Mouse (Mus musculus) heart, adult 2 months (tissue): ENCODE data around the gene Gpx1. TPM values are rescaled to one million over a fixed set of nuclear protein-coding genes. Genes with fewer than 3 reads are reported as not detected.
A peak's percentile ranks its signal among the peaks of the same experiment; 100 is the strongest.

Experiments
- DNase-seq, 2 experiments: peaks; one replicate each; pipeline ENCODE4 v3.0.0; 2021
- H3K27ac ChIP-seq: fragments of 200-600 bp; 2 replicates; pipeline ENCODE4 v1.8.1; 2022
- H3K27me3 ChIP-seq: fragments of 200-500 bp; 2 replicates; pipeline ENCODE4 v1.6.1; 2012; ENCODE audit warnings: mild to moderate bottlenecking, low read length, inconsistent platforms, mixed read lengths; ENCODE audit not compliant: control insufficient read depth, insufficient read depth
- H3K36me3 ChIP-seq: fragments of 200-500 bp; 2 replicates; pipeline ENCODE4 v1.6.1; 2012; ENCODE audit warnings: low read length, inconsistent platforms; ENCODE audit not compliant: control insufficient read depth, insufficient read depth
- H3K4me1 ChIP-seq: fragments of 200-500 bp; 2 replicates; pipeline ENCODE4 v1.6.1; 2011; ENCODE audit warnings: low read length; ENCODE audit not compliant: control insufficient read depth, insufficient read depth
- H3K4me3 ChIP-seq: fragments of 200-600 bp; 2 replicates; pipeline ENCODE4 v1.8.1; 2022
- H3K79me2 ChIP-seq: fragments of 200-500 bp; replicated peaks from 2 replicates; pipeline ENCODE4 v1.6.1; 2012; ENCODE audit warnings: mild to moderate bottlenecking, inconsistent platforms, low read length, moderate library complexity, mixed read lengths; ENCODE audit not compliant: control insufficient read depth, insufficient read depth
- H3K9ac ChIP-seq: fragments of 200-500 bp; 2 replicates; pipeline ENCODE4 v1.6.1; 2012; ENCODE audit warnings: low read depth, mild to moderate bottlenecking, control low read depth, inconsistent platforms, low read length, mixed read lengths
- CTCF ChIP-seq: fragments of 200-600 bp; IDR thresholded peaks from 2 replicates; pipeline ENCODE4 v1.8.1; 2022; ENCODE audit warnings: antibody characterized with exemption, mild to moderate bottlenecking, moderate library complexity
- EP300 ChIP-seq: fragments of 200-500 bp; IDR thresholded peaks from 2 replicates; pipeline ENCODE4 v1.6.1; 2011; ENCODE audit warnings: low read depth, low read length, control low read depth; ENCODE audit not compliant: insufficient read depth
- POLR2A ChIP-seq: fragments of 200-500 bp; IDR thresholded peaks from 2 replicates; pipeline ENCODE4 v1.6.1; 2011; ENCODE audit warnings: mild to moderate bottlenecking, low read depth, low read length, control low read depth; ENCODE audit not compliant: insufficient read depth
- whole genome bisulfite sequencing: fragments of 180-500 bp; shearing (Covaris S2); methylation state at CpG from one replicate; pipeline ENCODE4 v1.1.7; 2018; 5-methylcytosine and 5-hydroxymethylcytosine counted together
- intact Hi-C: fragments of 180-260 bp; cut with DNase I; formaldehyde crosslinking; loops from one replicate; pipeline ENCODE4 v1.15.1; 2025
- polyA plus RNA-seq: library from polyadenylated mRNA; depleted of rRNA; stranded (reverse); fragments of >200 nt; gene quantifications from 2 replicates; pipeline ENCODE4 v1.2.3, GENCODE M21; 2012
- total RNA-seq, 2 experiments: library from RNA; stranded (reverse); gene quantifications; 2 replicates each; pipeline ENCODE4 v1.2.3; 2021

Gpx1 gene
- total and polyA plus RNA-seq, 3 experiments, result 92.2 to 327 (median 130) TPM

- peaks cover 13% of the 10 kb centered on the region for H3K4me1 ChIP-seq
- WGBS, result 79% methylated on average over 5 of the region's 5 CpGs
- TF ChIP-seq EP300, result no peak
- no peaks in the 10 kb centered on the region for H3K79me2 ChIP-seq
- no peak for DNase-seq
- H3K27ac ChIP-seq, result peak overlapping the region; percentile 13; the same call in 1 of the 2 replicates
- no peak overlapping the region for H3K9ac ChIP-seq
- H3K4me3 ChIP-seq, result no peak overlapping the region
- H3K27me3 ChIP-seq, result no peaks in the 10 kb centered on the region
- peaks cover 10% of the 10 kb centered on the region; the same call in 1 of the 2 replicates for H3K36me3 ChIP-seq
- intact Hi-C loops, result no loop called here
Observed at GRCm38 (mm10) chr9:108341139-108341475, 2.4 kb downstream of the Gpx1 start.

- Histone ChIP-seq H3K36me3 (peaks cover 10% of the 10 kb centered on the region; the same call in 1 of the 2 replicates), H3K4me3 (no peak overlapping the region), H3K27me3 (no peaks in the 10 kb centered on the region), H3K79me2 (no peaks in the 10 kb centered on the region), H3K27ac (peak overlapping the region; percentile 50; the same call in 1 of the 2 replicates), H3K9ac (no peak overlapping the region), H3K4me1 (peaks cover 15% of the 10 kb centered on the region)
- intact Hi-C loops, result no loop called here
- DNase-seq, result no peak
- no peak for TF ChIP-seq POLR2A
- no peak for TF ChIP-seq CTCF
- TF ChIP-seq EP300, result no peak
Observed at GRCm38 (mm10) chr9:108341801-108342200, 3.1 kb downstream of the Gpx1 start.

- Histone ChIP-seq H3K9ac (no peak overlapping the region), H3K36me3 (peaks cover 10% of the 10 kb centered on the region; the same call in 1 of the 2 replicates), H3K27me3 (no peaks in the 10 kb centered on the region), H3K4me3 (no peak overlapping the region), H3K27ac (peak overlapping the region; percentile 60), H3K4me1 (peaks cover 15% of the 10 kb centered on the region), H3K79me2 (no peaks in the 10 kb centered on the region)
- no peak for TF ChIP-seq POLR2A
- intact Hi-C loops, result no loop called here
- 33% methylated on average over 5 of the region's 5 CpGs for WGBS
- no peak for DNase-seq
Observed at GRCm38 (mm10) chr9:108342301-108342831, 3.7 kb downstream of the Gpx1 start.

- no peak for DNase-seq
- intact Hi-C loops, result no loop called here
- H3K27me3 ChIP-seq, result no peaks in the 10 kb centered on the region
- 76% methylated on average over 3 of the region's 3 CpGs for WGBS
- no peak overlapping the region for H3K27ac ChIP-seq
- H3K4me3 ChIP-seq, result no peak overlapping the region
- H3K36me3 ChIP-seq, result peaks cover 6% of the 10 kb centered on the region; the same call in 1 of the 2 replicates
- TF ChIP-seq CTCF (no peak), POLR2A (no peak), EP300 (no peak)
- H3K79me2 ChIP-seq, result no peaks in the 10 kb centered on the region
- H3K9ac ChIP-seq, result no peak overlapping the region
- peaks cover 11% of the 10 kb centered on the region for H3K4me1 ChIP-seq
Observed at GRCm38 (mm10) chr9:108343331-108343730, 4.6 kb downstream of the Gpx1 start.

GRCm38 (mm10) chr9:108343835-108344234, 5.1 kb downstream of the Gpx1 start:
- 100% methylated on average over 1 of the region's 1 CpGs for WGBS
- H3K36me3 ChIP-seq, result peaks cover 4% of the 10 kb centered on the region; the same call in 1 of the 2 replicates

GRCm38 (mm10) chr9:108344471-108344870, 5.8 kb downstream of the Gpx1 start:
- Histone ChIP-seq H3K36me3 (peaks cover 4% of the 10 kb centered on the region; the same call in 1 of the 2 replicates), H3K9ac (no peak overlapping the region), H3K27ac (no peak overlapping the region), H3K4me3 (no peak overlapping the region), H3K27me3 (no peaks in the 10 kb centered on the region), H3K4me1 (peaks cover 10% of the 10 kb centered on the region), H3K79me2 (peaks cover 4% of the 10 kb centered on the region; the same call in 1 of the 2 replicates)
- WGBS, result 83% methylated on average over 4 of the region's 4 CpGs
- TF ChIP-seq POLR2A (no peak), CTCF (no peak), EP300 (no peak)
- no peak for DNase-seq
- intact Hi-C loops, result no loop called here

More at GRCm38 (mm10) chr9:108343835-108344234, 5.1 kb downstream of the Gpx1 start:
- H3K27me3 ChIP-seq, result no peaks in the 10 kb centered on the region
- TF ChIP-seq POLR2A (no peak), EP300 (no peak), CTCF (no peak)
- H3K79me2 ChIP-seq, result 0 out of 2 replicates have a peak, but pooled peaks cover 1% of the 10 kb centered on the region
- no peak overlapping the region for H3K27ac ChIP-seq
- H3K9ac ChIP-seq, result no peak overlapping the region
- DNase-seq, result no peak
- intact Hi-C loops, result no loop called here
- peaks cover 10% of the 10 kb centered on the region for H3K4me1 ChIP-seq
- H3K4me3 ChIP-seq, result no peak overlapping the region
